Mouse (Mus musculus) intestine, postnatal 0 days (tissue): ENCODE results near the gene Nrp1. TPM values are rescaled to one million over a fixed set of nuclear protein-coding genes. Genes with fewer than 3 reads are reported as not detected.

Experiments used
- ATAC-seq: fragments of 200-750 bp; cut with Nextera tagmentation; 2 replicates; pipeline ENCODE4 v1.8.0; 2017; ENCODE audit warnings: mild to moderate bottlenecking, moderate TSS enrichment, moderate library complexity
- H3K27ac ChIP-seq: fragments of 300-500 bp; sonication (generic); 2 replicates; pipeline ENCODE4 v1.5.1; 2014; ENCODE audit warnings: mild to moderate bottlenecking, low read depth, low read length, moderate library complexity
- H3K27me3 ChIP-seq: fragments of 300-500 bp; sonication (generic); replicated peaks from 2 replicates; pipeline ENCODE4 v1.6.1; 2014; ENCODE audit warnings: low read length, mixed read lengths; ENCODE audit not compliant: control insufficient read depth, insufficient read depth
- H3K36me3 ChIP-seq: fragments of 300-500 bp; sonication (generic); 2 replicates; pipeline ENCODE4 v1.6.1; 2014; ENCODE audit warnings: mild to moderate bottlenecking, moderate library complexity; ENCODE audit not compliant: control insufficient read depth, insufficient read depth
- H3K4me1 ChIP-seq: fragments of 300-500 bp; sonication (generic); replicated peaks from 2 replicates; pipeline ENCODE4 v1.6.1; 2014; ENCODE audit warnings: antibody characterized with exemption, low read length, mixed read lengths; ENCODE audit not compliant: control insufficient read depth, insufficient read depth
- H3K4me2 ChIP-seq: fragments of 300-500 bp; sonication (generic); replicated peaks from 2 replicates; pipeline ENCODE4 v1.6.1; 2014; ENCODE audit warnings: low read depth, mild to moderate bottlenecking, moderate library complexity
- H3K4me3 ChIP-seq: fragments of 300-500 bp; sonication (generic); 2 replicates; pipeline ENCODE4 v1.5.1; 2014; ENCODE audit warnings: low read depth, low read length
- H3K9ac ChIP-seq: fragments of 300-500 bp; sonication (generic); 2 replicates; pipeline ENCODE4 v1.6.1; 2014; ENCODE audit warnings: mild to moderate bottlenecking, low read depth, low read length
- H3K9me3 ChIP-seq: fragments of 300-500 bp; sonication (generic); 2 replicates; pipeline ENCODE4 v1.6.1; 2016; ENCODE audit warnings: mixed run types; ENCODE audit not compliant: control insufficient read depth
- CTCF ChIP-seq: sonication (generic); IDR thresholded peaks from 2 replicates; pipeline ENCODE4 v1.5.1; 2016; ENCODE audit warnings: low read depth, mild to moderate bottlenecking, control low read depth, antibody characterized with exemption, moderate library complexity
- WGBS: fragments of 180-500 bp; shearing (Covaris S2); extraction: QIAGEN DNeasy Blood & Tissue Kit; methylation state at CpG from one replicate; pipeline ENCODE4 v1.1.7; 2014; 5-methylcytosine and 5-hydroxymethylcytosine counted together
- polyA plus RNA-seq: library from polyadenylated mRNA; unstranded; fragments of >200 nt; fragmentation: Nextera tagmentation; extraction: Ambion mirVana; gene quantifications from 2 replicates; pipeline ENCODE4 v1.2.1, GENCODE M21; 2015

The Nrp1 gene
- polyA plus RNA-seq, 1 experiment from 2014 or later: 15.7 TPM

GRCm38 (mm10) chr8:128404876-128405275, 46.5 kb downstream of the Nrp1 start:
- H3K9ac ChIP-seq: no peak overlapping the region
- no peaks in the 10 kb centered on the region for H3K27me3 ChIP-seq
- H3K4me3 ChIP-seq: no peak overlapping the region
- WGBS: 70% methylated on average over 2 of the region's 2 CpGs
- no peaks in the 10 kb centered on the region for H3K36me3 ChIP-seq
- H3K27ac ChIP-seq: no peak overlapping the region
- ATAC-seq: no peak
- H3K9me3 ChIP-seq: no peaks in the 10 kb centered on the region
- no peaks in the 10 kb centered on the region for H3K4me1 ChIP-seq
- TF ChIP-seq CTCF: no peak
- no peak overlapping the region for H3K4me2 ChIP-seq

GRCm38 (mm10) chr8:128413381-128413780, 55.0 kb downstream of the Nrp1 start:
- Histone ChIP-seq H3K27me3 (no peaks in the 10 kb centered on the region), H3K4me2 (no peak overlapping the region), H3K27ac (no peak overlapping the region), H3K4me3 (no peak overlapping the region), H3K4me1 (no peaks in the 10 kb centered on the region), H3K36me3 (no peaks in the 10 kb centered on the region), H3K9me3 (no peaks in the 10 kb centered on the region), H3K9ac (no peak overlapping the region)
- TF ChIP-seq CTCF: no peak
- ATAC-seq: no peak
- WGBS: 65% methylated on average over 4 of the region's 4 CpGs

GRCm38 (mm10) chr8:128415730-128416684, 57.6 kb downstream of the Nrp1 start:
- ATAC-seq: no peak
- Histone ChIP-seq H3K4me2 (no peak overlapping the region), H3K9me3 (no peaks in the 10 kb centered on the region), H3K4me3 (no peak overlapping the region), H3K9ac (no peak overlapping the region), H3K36me3 (no peaks in the 10 kb centered on the region), H3K4me1 (no peaks in the 10 kb centered on the region), H3K27me3 (no peaks in the 10 kb centered on the region), H3K27ac (no peak overlapping the region)
- no peak for TF ChIP-seq CTCF
- 47% methylated on average over 4 of the region's 4 CpGs for WGBS

- H3K4me1 ChIP-seq: no peaks in the 10 kb centered on the region
- H3K9me3 ChIP-seq: no peaks in the 10 kb centered on the region
- TF ChIP-seq CTCF: no peak
- 67% methylated on average over 2 of the region's 2 CpGs for WGBS
- no peaks in the 10 kb centered on the region for H3K36me3 ChIP-seq
- H3K27me3 ChIP-seq: no peaks in the 10 kb centered on the region
- H3K4me2 ChIP-seq: no peak overlapping the region
- H3K27ac ChIP-seq: no peak overlapping the region
- H3K4me3 ChIP-seq: no peak overlapping the region
- H3K9ac ChIP-seq: no peak overlapping the region
- no peak for ATAC-seq
These were observed 58.5 kb downstream of the Nrp1 start for GRCm38 (mm10) chr8:128416896-128417295.

GRCm38 (mm10) chr8:128417956-128418796, 59.8 kb downstream of the Nrp1 start:
- ATAC-seq: no peak
- 84% methylated on average over 10 of the region's 10 CpGs for whole genome bisulfite sequencing
- H3K9ac ChIP-seq: no peak overlapping the region
- H3K36me3 ChIP-seq: no peaks in the 10 kb centered on the region
- H3K4me3 ChIP-seq: no peak overlapping the region
- no peaks in the 10 kb centered on the region for H3K4me1 ChIP-seq
- no peaks in the 10 kb centered on the region for H3K27me3 ChIP-seq
- H3K9me3 ChIP-seq: no peaks in the 10 kb centered on the region
- no peak overlapping the region for H3K27ac ChIP-seq
- no peak for TF ChIP-seq CTCF
- no peak overlapping the region for H3K4me2 ChIP-seq

GRCm38 (mm10) chr8:128419984-128420383, 61.6 kb downstream of the Nrp1 start:
- no peak for TF ChIP-seq CTCF
- Histone ChIP-seq H3K4me2 (no peak overlapping the region), H3K4me3 (no peak overlapping the region), H3K36me3 (no peaks in the 10 kb centered on the region), H3K27ac (no peak overlapping the region), H3K9ac (no peak overlapping the region), H3K9me3 (no peaks in the 10 kb centered on the region), H3K4me1 (no peaks in the 10 kb centered on the region; the same call in 1 of the 2 replicates), H3K27me3 (no peaks in the 10 kb centered on the region)
- no peak for ATAC-seq
